Mouse (Mus musculus): ENCODE data around the gene Myct1.

Myct1 gene

DNA sequence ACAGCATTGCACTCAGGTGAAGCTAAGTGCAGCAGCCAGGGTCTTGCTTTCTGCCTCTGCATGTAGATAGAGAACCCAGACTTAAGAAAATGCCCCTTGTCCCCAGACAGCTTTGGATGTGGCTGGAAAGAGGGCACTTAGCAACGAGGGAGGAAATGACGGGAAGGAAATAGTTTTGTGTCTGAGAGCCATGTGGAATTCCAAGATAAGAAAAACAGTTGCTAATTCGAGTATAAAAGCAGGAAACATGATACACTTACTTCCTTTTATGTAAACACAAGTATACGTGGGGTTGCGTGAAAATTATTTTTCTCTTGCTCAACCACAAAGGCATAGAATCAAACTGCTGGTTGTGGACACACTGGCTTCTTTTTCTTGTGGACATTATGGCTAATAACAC lies at the start of gene Myct1:
Gene Myct1, plus strand, starts transcription at position 312 of the 400 bp plus-strand sequence.
- no peak for DNase-seq

DNA sequence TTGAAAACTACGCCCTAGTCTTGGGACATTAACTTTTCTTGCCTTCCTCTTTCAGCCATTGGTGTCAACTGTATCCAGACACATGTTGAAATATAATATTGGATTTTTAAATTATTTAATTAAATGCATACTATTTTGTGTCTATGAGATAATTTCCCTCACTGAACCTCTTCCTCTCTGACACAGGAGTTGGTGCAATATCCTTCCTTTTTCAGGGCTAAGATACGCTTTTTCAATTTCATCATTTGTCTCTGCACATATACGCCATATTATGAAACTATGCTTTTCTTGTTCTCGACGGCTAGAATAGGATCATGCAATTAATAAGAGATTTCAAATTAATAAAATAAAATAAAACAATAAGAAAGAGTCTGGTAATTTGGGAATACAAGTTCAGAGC lies 47.1 kb upstream of the Myct1 start:
- no peak for DNase-seq

DNA sequence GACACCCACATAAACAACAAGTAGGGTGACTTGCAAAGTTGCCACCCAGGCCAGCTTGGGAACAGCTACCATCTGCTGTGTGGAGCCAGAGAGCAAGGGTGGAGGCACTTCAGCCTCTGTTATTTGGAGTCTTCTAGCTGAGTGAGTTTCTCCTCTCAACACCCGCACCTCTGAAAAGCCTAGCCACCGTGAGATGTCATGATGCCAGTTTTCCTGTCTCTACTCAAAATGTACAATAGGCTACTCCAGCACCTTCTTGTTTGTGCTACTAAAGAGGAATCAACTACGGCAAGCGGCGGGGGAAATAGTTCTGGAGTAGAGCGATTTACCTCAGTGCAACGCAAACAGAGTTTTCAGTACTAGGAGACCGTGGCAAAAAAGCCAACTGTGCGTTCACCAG lies 45.8 kb upstream of the Myct1 start:
- DNase-seq, result no peak

DNA sequence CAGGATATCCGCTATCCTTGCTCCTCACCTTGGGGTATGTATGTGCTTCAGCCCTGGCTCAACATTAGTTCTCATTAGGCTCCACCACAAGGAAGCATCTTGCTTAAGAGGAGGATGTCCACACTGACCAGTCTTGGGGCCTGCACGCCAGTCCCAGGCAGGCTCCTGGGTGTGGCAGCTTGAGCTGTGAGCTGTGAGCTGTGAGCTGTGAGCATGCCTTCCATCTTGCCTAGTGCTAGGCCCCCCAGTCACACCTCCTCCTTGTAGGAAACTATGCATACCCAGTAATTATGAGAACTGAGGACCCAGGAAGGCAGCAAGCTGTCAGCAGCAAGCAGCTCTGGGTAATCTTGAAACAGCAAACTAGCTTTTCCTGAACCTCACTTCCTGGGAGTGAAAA lies 44.9 kb upstream of the Myct1 start:
- DNase-seq, result no peak

DNA sequence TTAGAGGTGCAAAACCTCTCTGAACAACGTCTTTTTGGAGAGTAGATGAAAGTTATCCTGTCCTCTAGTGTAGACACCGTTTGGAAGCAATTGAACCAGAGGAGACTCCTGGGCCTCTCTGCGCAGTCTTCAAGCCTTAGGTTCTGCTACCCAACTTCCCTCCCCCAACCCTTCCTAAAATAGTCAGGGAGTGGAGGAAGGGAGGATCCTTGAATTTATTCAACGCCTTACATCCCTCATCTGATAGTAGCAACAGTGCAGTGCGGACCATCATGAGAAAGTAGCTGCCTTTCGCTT lies 43.8 kb upstream of the Myct1 start:
- no peak for DNase-seq

DNA sequence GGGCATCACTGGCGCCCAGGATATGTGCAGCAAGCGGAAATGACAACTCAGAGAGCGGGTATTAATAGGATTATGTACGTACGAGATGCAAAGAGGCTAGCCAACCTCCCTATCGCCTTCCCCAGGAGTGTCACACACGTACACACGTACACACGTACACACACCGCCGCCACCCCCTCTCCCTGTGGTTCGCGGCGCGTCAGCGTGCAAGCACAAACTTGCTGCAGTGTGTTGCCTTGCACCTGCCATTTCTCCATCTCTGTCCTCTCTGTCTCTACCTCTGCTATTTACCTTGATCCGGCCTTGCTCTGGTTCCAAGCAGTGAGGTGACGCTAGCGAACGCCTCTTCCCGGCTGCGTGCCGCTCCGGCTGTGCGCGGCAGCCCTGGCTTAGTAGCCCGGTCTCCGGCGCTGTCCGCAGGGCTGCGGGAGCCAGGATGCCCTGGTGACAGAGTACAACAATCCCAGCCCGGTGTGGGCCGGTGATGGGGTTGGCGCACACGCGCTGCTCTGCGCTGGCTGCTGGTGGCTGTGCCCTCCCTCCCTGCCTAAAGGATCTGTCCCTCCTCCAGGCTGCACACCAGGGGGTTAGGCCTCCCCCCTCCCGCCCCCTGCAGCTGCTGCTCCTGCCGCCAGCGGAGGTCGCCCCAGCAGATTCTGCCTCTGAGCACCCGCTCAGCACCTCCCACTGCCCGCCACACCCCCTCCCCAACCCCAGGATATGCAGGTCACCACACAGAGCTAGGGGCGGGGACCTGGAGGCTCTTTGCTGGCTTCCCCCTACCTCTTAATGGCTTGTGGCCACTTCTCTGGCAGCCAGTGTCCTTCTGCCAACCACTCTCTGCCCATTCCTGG lies 43.2 kb upstream of the Myct1 start:
- DNase-seq, result peak; percentile 54 to 72

DNA sequence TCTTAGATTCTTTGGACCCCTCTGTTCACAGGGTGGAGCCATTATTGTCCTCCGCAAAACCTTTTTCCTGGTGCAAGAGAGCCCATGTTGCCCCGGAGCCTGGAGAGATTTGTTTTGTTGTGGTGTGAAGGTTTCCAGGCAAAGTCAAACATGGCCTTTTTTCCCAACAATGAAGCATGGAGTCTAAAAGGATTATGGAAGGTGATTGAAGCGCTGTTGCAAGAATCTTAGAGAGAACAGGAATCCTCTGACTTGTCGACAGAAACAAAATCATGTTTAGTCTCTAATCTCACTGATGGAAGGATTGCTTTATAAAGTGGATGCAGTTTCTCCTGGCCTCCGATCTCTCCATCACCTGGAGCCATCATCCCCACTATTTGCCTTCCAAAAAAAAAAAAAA lies 42.2 kb upstream of the Myct1 start, which contains the start of gene Syne1:
Gene Syne1, minus strand, starts transcription at position 101 of the 400 bp plus-strand sequence.
- no peak for DNase-seq

DNA sequence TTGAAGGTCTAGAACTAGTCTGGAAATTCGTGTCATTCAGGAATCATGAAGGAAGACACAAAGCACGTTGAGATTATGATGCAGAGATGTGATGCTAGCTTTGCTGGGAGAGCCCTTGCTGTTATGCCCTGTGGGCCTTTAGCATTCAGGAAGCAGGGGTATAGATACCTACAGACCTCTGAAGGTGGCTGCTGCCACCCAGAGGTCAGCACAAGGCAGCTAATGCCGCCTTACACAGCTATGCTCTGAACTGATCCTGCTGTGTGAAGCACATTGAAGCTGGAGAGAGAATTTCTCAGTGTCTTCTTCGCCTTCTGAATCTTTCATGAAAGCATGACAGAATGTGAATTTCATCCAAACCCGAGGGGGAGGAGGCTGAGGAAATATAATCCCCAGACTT lies 38.6 kb upstream of the Myct1 start:
- DNase-seq, result peak in 1 of 2 experiments; percentile 7

DNA sequence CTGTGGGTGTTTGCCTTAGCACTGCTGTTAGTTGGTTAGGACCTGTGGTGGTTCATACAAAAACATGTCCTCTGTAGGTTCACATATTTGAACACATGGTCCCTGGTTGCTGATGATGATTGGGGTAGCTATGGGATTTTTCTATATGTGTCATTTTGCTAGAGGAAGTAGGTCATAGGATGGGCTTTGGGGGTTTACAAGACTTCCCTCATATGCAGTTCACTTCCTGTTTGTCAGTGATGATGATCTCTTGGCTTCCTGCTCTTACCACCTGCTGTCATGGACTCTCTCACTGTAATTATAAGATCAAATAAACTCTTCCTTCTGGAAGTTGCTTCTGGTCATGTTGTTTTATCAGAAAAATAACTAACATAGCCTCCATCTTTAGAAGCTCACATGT lies 34.8 kb upstream of the Myct1 start:
- no peak for DNase-seq

DNA sequence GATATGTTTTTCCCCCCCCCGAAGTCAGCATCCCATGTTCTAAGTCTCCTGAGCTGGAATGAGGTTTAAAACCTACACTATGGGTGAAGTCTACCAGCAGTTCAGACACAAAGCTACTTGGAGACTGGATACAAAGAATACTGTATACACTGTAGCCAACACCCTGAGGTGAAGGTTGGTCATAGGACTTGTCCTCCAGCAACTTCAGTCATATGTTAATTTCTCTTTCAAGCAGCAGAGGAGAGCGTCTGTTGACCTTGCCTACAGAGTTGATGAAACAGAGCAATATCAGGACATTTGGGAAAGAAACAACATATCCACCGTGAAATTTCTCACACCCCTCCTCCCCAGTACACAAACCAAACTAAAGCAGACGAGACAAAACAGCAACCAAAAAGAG lies 33.0 kb upstream of the Myct1 start:
- no peak for DNase-seq

DNA sequence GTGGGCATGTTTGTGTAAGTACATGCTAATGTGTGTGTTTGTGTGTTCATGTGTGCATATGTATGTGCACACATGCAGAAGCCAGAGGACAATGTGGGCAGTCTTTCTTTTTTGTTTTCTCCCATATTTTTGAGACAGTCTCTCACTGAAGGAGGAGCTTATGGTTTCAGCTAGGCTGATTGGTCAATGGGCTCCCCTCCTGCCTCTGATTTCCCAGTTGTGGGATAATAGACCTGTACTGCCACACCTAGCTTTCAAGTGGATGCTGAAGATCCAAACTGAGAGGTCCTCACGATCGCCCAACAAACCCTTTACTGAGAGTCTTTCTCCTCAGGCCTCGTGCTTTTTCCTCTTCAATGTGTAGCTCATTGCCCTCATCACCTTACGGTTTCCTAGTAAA lies 31.9 kb upstream of the Myct1 start:
- no peak for DNase-seq

DNA sequence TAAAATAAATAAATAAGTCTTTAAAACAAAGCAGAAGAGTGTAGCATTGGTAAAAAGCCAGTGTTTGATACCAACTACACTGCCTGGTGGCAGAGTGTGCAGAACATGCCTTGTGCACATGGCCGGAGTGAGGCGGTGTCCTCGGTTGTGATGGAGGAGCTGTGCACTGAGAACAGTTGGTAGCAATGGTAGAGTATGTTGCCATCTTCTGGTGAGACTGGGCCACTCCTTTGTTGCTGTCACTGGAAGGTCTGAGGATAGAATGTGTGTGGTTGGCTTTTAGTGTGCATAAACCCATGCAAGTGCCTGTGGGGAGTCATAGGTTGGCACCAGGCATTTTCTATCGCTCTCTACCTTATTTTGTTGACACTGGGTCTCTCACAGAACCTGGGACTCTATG lies 24.6 kb upstream of the Myct1 start:
- no peak for DNase-seq

DNA sequence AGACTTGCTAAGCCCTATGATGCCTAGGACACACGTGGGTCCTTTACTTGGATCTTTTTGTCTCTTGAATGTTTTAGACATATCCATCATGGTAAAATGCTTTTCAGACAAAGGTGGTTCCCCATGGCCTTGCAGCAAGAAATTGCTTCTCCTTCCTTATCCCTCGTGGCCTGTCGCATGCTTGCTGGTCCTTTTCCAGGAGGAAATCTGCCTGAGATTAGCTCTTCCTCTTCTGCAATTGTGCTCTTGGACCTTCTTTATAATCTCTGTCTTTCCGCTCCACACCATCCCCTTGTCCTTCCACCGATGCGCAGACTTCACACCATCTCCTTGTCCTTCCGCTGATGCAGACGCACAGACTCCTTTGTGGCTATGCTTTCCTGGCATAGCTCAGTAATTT lies 23.5 kb upstream of the Myct1 start:
- no peak for DNase-seq

DNA sequence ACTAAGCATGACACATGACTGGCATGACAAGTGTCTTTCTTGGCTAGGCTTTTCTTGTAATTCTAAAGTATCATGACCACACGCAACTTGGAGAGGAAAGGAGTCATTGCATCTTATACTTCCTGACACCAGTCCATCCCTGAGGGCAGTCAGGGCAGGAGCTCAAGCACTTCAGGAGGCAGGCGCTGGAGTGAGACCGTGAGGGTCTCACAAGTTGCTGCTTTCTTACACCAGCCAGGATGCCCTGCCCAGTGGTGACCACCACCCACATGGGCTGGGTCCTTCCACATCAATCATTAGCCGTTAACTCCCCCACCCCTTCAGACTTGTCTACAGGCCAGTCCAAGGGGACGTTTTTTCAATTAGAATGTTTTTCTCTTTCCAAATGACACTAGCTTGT lies 22.2 kb upstream of the Myct1 start:
- DNase-seq, result no peak

DNA sequence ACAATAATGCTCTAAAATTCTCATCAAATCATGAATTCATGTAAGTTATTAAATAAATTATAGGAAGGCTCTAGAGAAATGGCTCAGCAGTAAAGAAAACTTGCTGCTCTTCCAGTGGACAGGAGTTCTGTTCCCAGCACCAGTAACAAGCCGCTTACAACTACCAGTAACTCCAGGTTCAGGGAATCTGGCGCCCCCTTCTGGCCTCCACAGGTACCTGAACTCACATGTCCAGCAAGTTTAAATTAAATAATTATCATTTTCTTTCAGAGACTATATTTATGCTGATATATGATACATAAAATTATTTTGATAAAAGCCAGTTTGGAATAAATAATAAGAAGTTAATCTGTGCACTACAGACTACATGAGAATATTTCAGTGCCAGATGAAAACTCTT lies 20.2 kb upstream of the Myct1 start:
- DNase-seq, result peak; percentile 9 to 10

DNA sequence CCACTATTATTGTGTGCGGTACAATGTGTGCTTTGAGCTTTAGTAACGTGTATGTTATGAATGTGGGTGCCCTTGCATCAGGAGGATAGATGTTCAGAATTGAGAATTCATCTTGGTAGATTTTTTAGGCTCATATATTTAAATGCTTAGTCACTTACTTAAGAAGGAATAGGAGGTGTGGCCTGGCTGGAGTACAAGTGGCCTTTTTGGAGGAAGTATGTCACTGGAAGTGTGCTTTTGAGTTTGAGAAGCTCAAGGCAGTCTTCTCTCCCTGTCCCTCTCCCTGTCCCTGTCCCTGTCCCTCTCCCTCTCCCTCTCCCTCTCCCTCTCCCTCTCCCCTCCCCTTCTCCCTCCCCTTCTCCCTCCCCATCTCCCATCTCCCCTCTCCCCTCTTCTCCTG lies 2.5 kb upstream of the Myct1 start:
- no peak for DNase-seq

DNA sequence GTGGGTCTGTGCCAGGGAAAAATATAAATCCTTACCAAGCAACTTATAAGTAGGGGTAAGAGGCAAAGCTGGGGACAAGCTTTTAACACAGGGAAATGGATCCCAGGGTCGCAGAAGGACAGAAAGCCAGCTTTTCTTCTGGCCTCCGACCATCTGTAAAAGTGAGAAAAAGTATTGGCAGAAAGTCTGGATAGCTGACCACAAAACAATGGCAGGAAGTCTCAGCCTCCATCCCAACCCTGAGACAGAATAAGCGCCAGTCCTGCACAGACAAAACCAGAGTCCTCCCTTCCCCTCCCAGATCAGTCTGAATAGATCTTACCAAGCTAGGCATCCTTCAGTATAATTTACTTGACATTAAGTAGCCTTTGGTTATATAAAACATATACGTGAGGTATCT lies 1.6 kb upstream of the Myct1 start:
- no peak for DNase-seq

DNA sequence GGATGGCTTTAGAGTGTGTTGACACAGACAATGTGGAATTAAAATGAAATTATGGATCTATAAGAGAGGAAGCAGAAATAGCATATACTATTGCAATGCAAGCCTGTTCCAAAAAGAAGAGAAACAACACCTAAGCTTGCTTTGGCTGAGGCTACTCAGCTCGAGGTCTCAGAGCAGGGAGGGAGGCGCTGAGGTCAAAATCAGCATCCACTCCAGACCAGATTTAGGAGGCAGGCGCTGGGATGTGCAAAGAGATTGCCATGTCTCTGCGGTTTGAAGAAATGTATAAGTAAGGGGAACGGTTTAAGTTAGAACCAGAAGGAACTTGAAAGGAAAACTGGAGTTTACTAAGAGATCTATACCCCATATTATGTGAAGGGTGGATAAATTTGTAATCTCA lies 882 bp downstream of the Myct1 start:
- DNase-seq, result no peak

DNA sequence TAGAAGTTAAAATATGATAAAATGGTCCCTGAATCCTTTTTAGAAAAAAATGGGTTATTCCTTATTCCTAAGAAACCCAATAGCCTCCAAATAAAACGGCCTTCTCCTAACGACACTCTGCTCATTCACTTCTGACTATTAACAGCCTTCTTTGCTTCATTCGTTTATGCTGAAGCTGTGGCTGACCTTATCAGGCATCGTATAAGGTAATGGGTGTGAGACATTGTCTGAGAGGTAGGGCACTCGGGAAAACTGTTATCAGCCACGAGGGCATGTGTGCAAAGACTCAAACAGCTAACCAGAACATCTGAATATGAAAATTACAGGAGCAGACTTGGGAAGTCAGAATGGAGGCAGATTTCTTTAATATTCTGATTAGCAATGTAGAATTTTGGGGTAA lies 3.0 kb downstream of the Myct1 start:
- no peak for DNase-seq

DNA sequence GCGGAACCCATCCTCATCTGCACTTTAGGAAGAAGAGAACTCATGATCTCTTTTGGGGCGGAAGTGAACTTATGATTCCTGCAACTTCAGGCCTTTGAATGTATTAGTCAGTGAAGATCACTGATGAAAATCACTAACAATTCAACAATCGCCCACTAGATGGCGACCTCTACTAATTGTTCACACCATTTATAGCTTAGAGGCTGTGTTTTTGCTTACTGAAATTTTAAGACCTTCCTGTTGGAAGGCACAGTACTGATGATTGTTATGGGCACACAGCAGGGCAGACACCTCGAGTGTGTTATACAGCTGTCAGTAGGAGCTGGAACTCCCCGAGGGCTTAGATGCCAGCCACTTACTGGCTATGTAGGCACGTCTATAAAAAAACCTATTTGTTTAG lies 6.5 kb downstream of the Myct1 start:
- peak in 1 of 2 experiments; percentile 15 for DNase-seq

DNA sequence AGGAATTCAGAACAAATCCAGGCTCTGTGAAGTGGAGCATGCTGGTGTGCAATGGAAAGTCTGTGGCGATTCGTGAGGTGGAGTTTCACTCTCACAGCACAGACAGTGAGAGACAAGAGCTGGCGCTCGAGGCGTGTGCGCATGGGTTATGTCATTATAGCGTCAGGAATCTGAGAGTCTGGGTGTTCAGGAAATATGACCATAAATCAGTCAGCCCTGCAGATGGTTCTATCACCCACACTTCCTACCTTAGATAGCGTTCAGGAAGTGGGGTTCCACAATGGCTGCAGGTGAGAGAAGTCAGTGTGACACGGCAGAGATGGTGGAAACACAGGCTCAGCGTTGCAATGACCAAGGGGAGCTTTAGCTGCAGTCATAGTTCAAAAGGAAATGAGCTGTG lies 9.9 kb downstream of the Myct1 start:
- no peak for DNase-seq

DNA sequence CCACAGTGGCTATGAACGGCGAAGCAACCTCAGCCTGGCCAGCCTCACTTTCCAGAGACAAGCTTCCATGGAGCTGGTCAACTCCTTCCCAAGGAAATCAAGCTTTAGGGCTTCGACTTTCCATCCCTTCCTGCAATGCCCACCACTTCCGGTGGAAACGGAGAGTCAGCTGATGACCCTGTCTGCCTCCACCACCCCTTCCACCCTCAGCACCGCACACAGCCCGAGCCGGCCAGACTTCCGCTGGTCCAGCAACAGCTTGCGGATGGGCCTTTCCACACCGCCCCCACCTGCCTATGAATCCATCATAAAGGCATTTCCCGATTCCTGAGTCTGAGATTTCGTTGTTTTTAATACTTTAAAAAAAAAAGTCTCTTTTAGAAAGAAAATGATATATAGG lies 10.8 kb downstream of the Myct1 start:
- DNase-seq, result no peak

DNA sequence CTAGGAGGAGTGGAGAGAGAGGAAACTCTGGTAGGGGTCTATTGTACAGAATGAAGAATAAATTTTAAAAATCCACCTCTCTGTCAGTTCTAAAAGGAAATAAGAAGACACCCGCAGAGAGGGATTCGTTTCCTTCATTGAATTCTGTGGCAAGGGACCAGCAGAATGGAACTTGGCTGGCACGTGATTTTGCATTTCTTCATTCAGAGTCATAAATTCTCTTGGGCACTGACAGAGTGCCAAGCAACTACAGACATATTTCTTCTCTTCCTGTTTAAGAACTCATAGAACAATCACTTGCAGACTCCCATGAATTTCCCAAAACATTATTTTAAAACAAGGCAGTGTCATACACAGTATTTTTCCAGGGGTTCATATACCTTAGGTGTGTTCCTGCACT lies 15.3 kb downstream of the Myct1 start:
- DNase-seq, result no peak

DNA sequence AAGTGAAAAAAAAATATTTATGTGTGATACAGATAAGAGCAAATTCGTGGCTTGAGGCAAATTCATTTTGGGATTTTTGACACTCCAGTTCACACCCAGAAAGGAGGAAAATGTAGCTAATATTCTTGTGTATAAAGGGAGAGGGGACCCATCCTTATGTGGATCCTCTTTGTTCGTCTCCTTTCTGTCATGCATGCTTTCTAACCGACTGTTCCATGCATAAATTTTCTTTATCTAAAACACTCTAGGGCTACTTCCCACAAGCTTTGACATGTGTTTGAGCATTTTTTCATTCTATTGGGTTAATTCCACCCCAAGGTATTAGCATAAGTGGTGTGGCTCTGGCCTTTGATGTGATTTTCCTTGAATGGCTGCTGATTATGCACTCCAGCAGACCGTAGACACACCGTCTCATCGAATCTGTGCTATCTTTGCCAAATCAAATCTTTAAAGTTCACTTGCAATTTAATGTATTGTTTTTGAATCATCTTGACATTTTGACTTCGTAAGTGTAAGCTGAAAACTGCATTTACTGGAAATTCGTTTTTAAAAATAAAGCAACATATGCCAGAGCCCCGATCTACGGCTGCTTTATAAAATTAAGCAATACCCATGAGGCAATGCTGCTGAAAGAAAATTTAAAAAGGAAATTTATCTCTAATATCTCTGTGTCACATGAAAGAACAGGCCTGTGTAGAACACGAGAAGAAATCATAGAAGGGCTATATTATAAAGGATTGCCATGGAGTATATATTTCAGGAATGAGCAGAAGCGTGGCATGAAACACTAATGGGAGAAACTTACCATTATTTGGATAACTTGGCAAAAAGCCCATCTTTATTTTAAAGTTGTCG lies 21.8 kb downstream of the Myct1 start:
- DNase-seq, result no peak

All from thymus, postnatal 36 days (tissue).